Mouse (Mus musculus): Measurements from ENCODE around the gene Izumo1r. TPM values are rescaled to one million over a fixed set of nuclear protein-coding genes. Genes with fewer than 3 reads are reported as not detected.

Gene Izumo1r
- polyA plus RNA-seq, 1 experiment from 2014 or later: 0.16 TPM

DNA sequence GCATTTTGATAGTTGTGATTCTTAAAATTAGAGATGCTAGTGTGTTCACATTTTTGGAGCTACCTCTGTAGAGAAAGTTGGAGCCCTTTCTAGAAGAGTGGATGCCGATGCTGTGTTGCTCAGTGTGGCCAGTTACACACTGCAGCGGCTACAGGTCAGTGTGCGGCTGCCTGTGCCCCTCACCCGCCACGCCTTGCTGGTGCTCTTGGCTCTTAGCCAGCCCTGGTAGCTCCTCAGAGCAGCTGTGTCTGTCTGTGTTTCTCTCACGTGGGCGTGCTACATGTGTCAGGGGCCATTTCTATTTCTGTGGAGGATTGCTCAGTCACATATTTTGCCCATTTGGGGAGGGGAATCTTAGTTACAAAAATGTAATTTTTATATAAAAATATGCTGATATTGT lies 64.2 kb downstream of the Izumo1r start:
- H3K9me3 ChIP-seq (replicated peaks): no peaks in the 10 kb centered on the region
- 41% methylated on average over 7 of the region's 7 CpGs for WGBS
- peak; percentile 77 for ATAC-seq (replicated peaks; ENCODE audit: low FRiP score)

More for the DNA sequence above, 64.2 kb downstream of the Izumo1r start:
- no peak overlapping the region for H3K4me3 ChIP-seq (replicated peaks)
- H3K4me2 ChIP-seq: no peak overlapping the region
- H3K4me1 ChIP-seq: peaks cover 3% of the 10 kb centered on the region
- H3K27me3 ChIP-seq: no peaks in the 10 kb centered on the region
- peaks cover 21% of the 10 kb centered on the region for H3K36me3 ChIP-seq
- no peak overlapping the region for H3K27ac ChIP-seq
- no peak overlapping the region for H3K9ac ChIP-seq

Other genes with a start within 250 kb of the Izumo1r start
- 0.05 TPM in 1 of 2 replicates, not detected in the other for gene Piwil4, start 163.2 kb downstream of the Izumo1r start, polyA plus RNA-seq (2015; fragmentation: Nextera tagmentation; extraction: Ambion mirVana)
- gene Fut4, start 151.6 kb downstream of the Izumo1r start, polyA plus RNA-seq (2015; fragmentation: Nextera tagmentation; extraction: Ambion mirVana): 3.2 TPM in 2 replicates
- not detected in 2 replicates for gene 1700012B09Rik, start 132.9 kb downstream of the Izumo1r start, polyA plus RNA-seq (2015; fragmentation: Nextera tagmentation; extraction: Ambion mirVana)
- gene Mre11a, start 119.3 kb downstream of the Izumo1r start, polyA plus RNA-seq (2015; fragmentation: Nextera tagmentation; extraction: Ambion mirVana): 26.0 and 30.3 TPM in 2 replicates
- 43.0 and 45.7 TPM in 2 replicates for gene Ankrd49, start 119.1 kb downstream of the Izumo1r start, polyA plus RNA-seq (2015; fragmentation: Nextera tagmentation; extraction: Ambion mirVana)
- gene Gpr83, start 43.7 kb downstream of the Izumo1r start, polyA plus RNA-seq (2015; fragmentation: Nextera tagmentation; extraction: Ambion mirVana): 0.59 and 0.84 TPM in 2 replicates
- 45.7 and 48.0 TPM in 2 replicates for gene Panx1, start 141.5 kb upstream of the Izumo1r start, polyA plus RNA-seq (2015; fragmentation: Nextera tagmentation; extraction: Ambion mirVana)
- 0.05 TPM in 1 of 2 replicates, not detected in the other for gene Hephl1, start 208.2 kb upstream of the Izumo1r start, polyA plus RNA-seq (2015; fragmentation: Nextera tagmentation; extraction: Ambion mirVana)

Data from kidney, embryonic 15.5 days (tissue).